In genomic region chr1:78451070-78451854, GRCm38 (mm10) we compare ENCODE assay signal across 18 mouse cellular contexts. TPM values are rescaled to one million over a fixed set of nuclear protein-coding genes. Genes with fewer than 3 reads are reported as not detected.
DNase-seq lines count a peak whose midpoint lies in the region; ATAC-seq lines count a peak whose summit lies in the region.
"Had no signal": no experiment of that assay in that cellular context is flagged by ENCODE, and none has a peak within 500 bp of the region (broad histone marks: within the 10 kb centered on the region; RNA-seq: fewer than 3 reads in every experiment).

No protein-coding gene starts in this region.

- H3K9ac ChIP-seq in forebrain, embryonic 12.5 days: no peak overlapping the region
- no peak overlapping the region for H3K9ac ChIP-seq in kidney, embryonic 16.5 days (replicated peaks; ENCODE audit: low read length)
- H3K9ac ChIP-seq in kidney, embryonic 14.5 days (ENCODE audit: low read depth, low read length): no peak overlapping the region
- H3K9ac ChIP-seq: heart, embryonic 15.5 days; liver, embryonic 15.5 days; stomach, embryonic 15.5 days had no signal

- no peaks in the 10 kb centered on the region for H3K27me3 ChIP-seq in forebrain, embryonic 12.5 days
- H3K27me3 ChIP-seq in forebrain, embryonic 10.5 days (ENCODE audit: poor library complexity, severe bottlenecking): no peaks in the 10 kb centered on the region
- H3K27me3 ChIP-seq in kidney, embryonic 16.5 days (ENCODE audit: insufficient read depth, low read length): no peaks in the 10 kb centered on the region
- H3K27me3 ChIP-seq in kidney, embryonic 14.5 days (ENCODE audit: control insufficient read depth, insufficient read depth, low read length): no peaks in the 10 kb centered on the region
- H3K27me3 ChIP-seq: heart, embryonic 15.5 days; liver, embryonic 15.5 days; stomach, embryonic 15.5 days had no signal

- H3K4me2 ChIP-seq in forebrain, embryonic 12.5 days: no peak overlapping the region
- no peak overlapping the region for H3K4me2 ChIP-seq in kidney, embryonic 16.5 days (replicated peaks; ENCODE audit: low read depth, low read length)
- H3K4me2 ChIP-seq in kidney, embryonic 14.5 days (replicated peaks; ENCODE audit: low read depth, low read length): no peak overlapping the region
- H3K4me2 ChIP-seq: heart, embryonic 15.5 days; liver, embryonic 15.5 days; stomach, embryonic 15.5 days had no signal

- ATAC-seq in forebrain, embryonic 12.5 days (ENCODE audit: low FRiP score): no peak
- no peak for ATAC-seq in kidney, embryonic 16.5 days (ENCODE audit: low FRiP score, low TSS enrichment)
- ATAC-seq in kidney, embryonic 14.5 days (ENCODE audit: low FRiP score, low TSS enrichment): no peak

- peaks cover 50% of the 10 kb centered on the region for H3K36me3 ChIP-seq in forebrain, embryonic 12.5 days (replicated peaks)
- H3K36me3 ChIP-seq in forebrain, embryonic 10.5 days (replicated peaks): peaks cover 83% of the 10 kb centered on the region
- peaks cover 21% of the 10 kb centered on the region for H3K36me3 ChIP-seq in kidney, embryonic 16.5 days (ENCODE audit: insufficient read depth, low read length)
- H3K36me3 ChIP-seq in kidney, embryonic 14.5 days (ENCODE audit: control insufficient read depth, insufficient read depth, low read length): peaks cover 59% of the 10 kb centered on the region
- H3K36me3 ChIP-seq: stomach, embryonic 15.5 days had no signal

- no peak overlapping the region for H3K4me3 ChIP-seq in forebrain, embryonic 12.5 days (replicated peaks)
- no peak overlapping the region for H3K4me3 ChIP-seq in forebrain, embryonic 10.5 days
- no peak overlapping the region for H3K4me3 ChIP-seq in kidney, embryonic 16.5 days (ENCODE audit: low read length)
- no peak overlapping the region for H3K4me3 ChIP-seq in kidney, embryonic 14.5 days (ENCODE audit: low read length)
- H3K4me3 ChIP-seq: heart, embryonic 15.5 days; liver, embryonic 15.5 days; midbrain, embryonic 10.5 days; myocyte; stomach, embryonic 15.5 days had no signal

- WGBS in forebrain, embryonic 12.5 days: 67% methylated on average over 12 of the region's 12 CpGs
- WGBS in forebrain, embryonic 10.5 days: 83% methylated on average over 12 of the region's 12 CpGs
- 61% methylated on average over 12 of the region's 12 CpGs for WGBS in kidney, embryonic 16.5 days
- WGBS in kidney, embryonic 14.5 days: 64% methylated on average over 12 of the region's 12 CpGs

- H3K4me1 ChIP-seq in forebrain, embryonic 12.5 days: peaks cover 3% of the 10 kb centered on the region; the same call in 1 of the 2 replicates
- H3K4me1 ChIP-seq in forebrain, embryonic 10.5 days: no peaks in the 10 kb centered on the region
- H3K4me1 ChIP-seq in kidney, embryonic 16.5 days (ENCODE audit: insufficient read depth, low read length): 0 out of 2 replicates have a peak, but pooled peaks cover 3% of the 10 kb centered on the region
- no peaks in the 10 kb centered on the region for H3K4me1 ChIP-seq in kidney, embryonic 14.5 days (ENCODE audit: control insufficient read depth, insufficient read depth, low read length)
- H3K4me1 ChIP-seq: heart, embryonic 15.5 days; liver, embryonic 15.5 days; midbrain, embryonic 10.5 days; stomach, embryonic 15.5 days had no signal

- DNase-seq in forebrain, embryonic 10.5 days (ENCODE audit: extremely low spot score, low spot score): no peak
- peak; percentile 15 for DNase-seq in kidney, postnatal 14 days
- no peak for DNase-seq in kidney, adult 18-20 months
- peak; percentile 33 for DNase-seq in brain, adult 2 months (ENCODE audit: low read depth, low spot score)
- DNase-seq in lung, postnatal 10 days: peak; percentile 28
- DNase-seq: adrenal gland, adult 2 months; cerebellum, adult 8-10 months; gastrocnemius, postnatal 36 days; kidney, postnatal 4 days had no signal

- H3K9me3 ChIP-seq in forebrain, embryonic 12.5 days: no peaks in the 10 kb centered on the region
- H3K9me3 ChIP-seq in forebrain, embryonic 10.5 days: no peaks in the 10 kb centered on the region
- no peaks in the 10 kb centered on the region for H3K9me3 ChIP-seq in kidney, embryonic 16.5 days (ENCODE audit: low read length)
- H3K9me3 ChIP-seq in kidney, embryonic 14.5 days (ENCODE audit: control insufficient read depth, low read length): no peaks in the 10 kb centered on the region
- H3K9me3 ChIP-seq: heart, embryonic 15.5 days; liver, embryonic 15.5 days; midbrain, embryonic 10.5 days; stomach, embryonic 15.5 days had no signal

- peak overlapping the region; percentile 10; the same call in 1 of the 2 replicates for H3K27ac ChIP-seq in forebrain, embryonic 12.5 days
- H3K27ac ChIP-seq in forebrain, embryonic 10.5 days: no peak overlapping the region
- no peak overlapping the region for H3K27ac ChIP-seq in kidney, embryonic 16.5 days (ENCODE audit: low read length)
- H3K27ac ChIP-seq in kidney, embryonic 14.5 days (ENCODE audit: low read depth, low read length): no peak overlapping the region
- H3K27ac ChIP-seq: heart, embryonic 15.5 days; liver, embryonic 15.5 days; midbrain, embryonic 10.5 days; stomach, embryonic 15.5 days had no signal

RNA-seq across cellular contexts. Expression of gene Farsb, which starts 37.4 kb away (rescaled TPM):
- 136 and 139 TPM in 2 replicates for polyA plus RNA-seq in forebrain, embryonic 12.5 days (2016; fragmentation: Nextera tagmentation; extraction: Ambion mirVana)
- polyA plus RNA-seq in forebrain, embryonic 10.5 days (2016; fragmentation: Nextera tagmentation; extraction: Ambion mirVana): 154 TPM in 2 replicates
- polyA plus RNA-seq in kidney, embryonic 16.5 days (2015; fragmentation: Nextera tagmentation; extraction: Ambion mirVana): 133 and 136 TPM in 2 replicates
- polyA plus RNA-seq in kidney, embryonic 14.5 days (2014; fragmentation: Nextera tagmentation; extraction: Ambion mirVana): 135 and 148 TPM in 2 replicates

RNA-seq across cellular contexts. Expression of gene Mogat1, which starts 59.5 kb away (rescaled TPM):
- not detected in 2 replicates for polyA plus RNA-seq in forebrain, embryonic 12.5 days (2016; fragmentation: Nextera tagmentation; extraction: Ambion mirVana)
- 0.87 and 1.1 TPM in 2 replicates for polyA plus RNA-seq in forebrain, embryonic 10.5 days (2016; fragmentation: Nextera tagmentation; extraction: Ambion mirVana)
- polyA plus RNA-seq in kidney, embryonic 16.5 days (2015; fragmentation: Nextera tagmentation; extraction: Ambion mirVana): 0.39 and 0.46 TPM in 2 replicates
- 0.60 TPM in 1 of 2 replicates, not detected in the other for polyA plus RNA-seq in kidney, embryonic 14.5 days (2014; fragmentation: Nextera tagmentation; extraction: Ambion mirVana)
- polyA plus RNA-seq: heart, embryonic 15.5 days; limb, embryonic 11.5 days; liver, embryonic 15.5 days; myocyte had no signal

Comparison
In these comparisons a context has a peak if more than half of its experiments do, and no peak if none do; other contexts are left out.
1. DNase-seq: peak in kidney, postnatal 14 days (single experiment), brain, adult 2 months (single experiment) and lung, postnatal 10 days (single experiment); none in forebrain, embryonic 10.5 days (single experiment) and kidney, adult 18-20 months (single experiment).